Mouse (Mus musculus): ENCODE measurements around the gene Nipbl. TPM values are rescaled to one million over a fixed set of nuclear protein-coding genes. Genes with fewer than 3 reads are reported as not detected.

The Nipbl gene
- polyA plus RNA-seq, 1 experiment from 2014 or later = 18.5 TPM

GRCm38 (mm10) chr15:8268231-8268630 lies 176.0 kb downstream of the Nipbl start:
- peaks cover 91% of the 10 kb centered on the region for H3K36me3 ChIP-seq (replicated peaks)
- no peaks in the 10 kb centered on the region for H3K27me3 ChIP-seq (ENCODE audit: poor library complexity, severe bottlenecking)
- 95% methylated on average over 8 of the region's 8 CpGs for WGBS
- DNase-seq (ENCODE audit: extremely low spot score, low spot score) = no peak
- no peak overlapping the region for H3K27ac ChIP-seq
- H3K4me3 ChIP-seq = no peak overlapping the region
- no peaks in the 10 kb centered on the region for H3K4me1 ChIP-seq
- H3K9me3 ChIP-seq = no peaks in the 10 kb centered on the region

GRCm38 (mm10) chr15:8267211-8267610 lies 177.1 kb downstream of the Nipbl start:
- WGBS = 91% methylated on average over 3 of the region's 3 CpGs
- no peak overlapping the region for H3K4me3 ChIP-seq

GRCm38 (mm10) chr15:8265946-8266345 lies 178.3 kb downstream of the Nipbl start:
- Histone ChIP-seq H3K4me1 (no peaks in the 10 kb centered on the region), H3K27ac (no peak overlapping the region), H3K27me3 (ENCODE audit: poor library complexity, severe bottlenecking) (no peaks in the 10 kb centered on the region), H3K36me3 (replicated peaks) (peaks cover 89% of the 10 kb centered on the region), H3K9me3 (no peaks in the 10 kb centered on the region), H3K4me3 (no peak overlapping the region)
- WGBS = 88% methylated on average over 3 of the region's 3 CpGs
- no peak for DNase-seq (ENCODE audit: extremely low spot score, low spot score)

More at GRCm38 (mm10) chr15:8267211-8267610, 177.1 kb downstream of the Nipbl start:
- H3K4me1 ChIP-seq = no peaks in the 10 kb centered on the region
- H3K9me3 ChIP-seq = no peaks in the 10 kb centered on the region
- no peak for DNase-seq (ENCODE audit: extremely low spot score, low spot score)
- H3K27ac ChIP-seq = no peak overlapping the region
- H3K36me3 ChIP-seq (replicated peaks) = peaks cover 90% of the 10 kb centered on the region
- no peaks in the 10 kb centered on the region for H3K27me3 ChIP-seq (ENCODE audit: poor library complexity, severe bottlenecking)

Other genes starting within 250 kb of the Nipbl start
- not detected in 2 replicates for gene Gm2310, start 75.5 kb upstream of the Nipbl start, polyA plus RNA-seq (2016; fragmentation: Nextera tagmentation; extraction: Ambion mirVana)

All from forebrain, embryonic 10.5 days (tissue).